Mouse (Mus musculus): ENCODE measurements around the gene Babam2. TPM values are rescaled to one million over a fixed set of nuclear protein-coding genes. Genes with fewer than 3 reads are reported as not detected.

Babam2 gene
- total RNA-seq, 1 experiment = 33.9 TPM

DNA sequence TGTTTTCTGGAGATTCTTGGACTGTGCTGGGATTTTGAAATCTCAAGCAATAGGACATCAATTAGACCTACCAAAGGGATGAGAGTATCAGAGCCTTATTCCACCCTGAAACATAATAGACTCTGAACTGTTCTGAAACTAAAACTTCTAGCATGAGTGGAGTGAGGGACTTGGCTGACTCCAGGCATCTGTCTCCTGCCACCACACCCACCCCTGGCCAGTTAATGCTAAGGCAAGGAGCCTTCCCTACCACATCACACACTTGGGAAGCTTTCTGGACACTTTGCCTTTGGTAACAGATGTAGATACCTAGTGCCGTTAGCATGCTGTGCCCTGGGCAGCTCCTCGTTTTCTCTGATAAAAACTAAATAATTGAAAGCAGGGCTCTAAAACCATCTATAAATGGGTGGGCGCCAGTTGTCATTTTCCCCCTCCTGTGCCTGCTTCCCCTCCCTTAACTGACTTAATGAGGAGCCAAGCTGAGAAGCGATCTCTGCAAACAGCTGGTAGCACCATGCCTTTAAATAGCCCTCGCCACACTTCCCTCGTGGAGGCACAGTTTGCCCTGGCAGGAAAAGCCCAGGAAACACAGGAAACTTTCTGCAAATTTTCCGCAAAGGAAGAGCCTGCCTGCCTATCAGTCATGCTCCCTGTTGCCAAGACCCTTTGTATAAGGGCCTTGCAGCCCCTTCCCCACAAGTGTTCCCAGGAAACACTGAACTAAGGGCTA, 383.2 kb downstream of the Babam2 start:
- no peaks in the 10 kb centered on the region for H3K4me1 ChIP-seq (ENCODE audit: control insufficient read depth in 2 of 2, insufficient read depth in 2 of 2, low read length in 2 of 2, poor library complexity in 1 of 2)
- no peak overlapping the region for H3K4me3 ChIP-seq (ENCODE audit: insufficient read depth in 1 of 2, low read depth in 1 of 2, low read length in 2 of 2, poor library complexity in 1 of 2, severe bottlenecking in 1 of 2)
- no peak for DNase-seq (ENCODE audit: low read depth, low spot score)
- no peaks in the 10 kb centered on the region for H3K9me3 ChIP-seq (ENCODE audit: control insufficient read depth, insufficient read depth, low read depth, low read length)
- in situ Hi-C loops (cut with MboI; ENCODE audit: low sequenced_read_pairs in 2 of 2, unreplicated experiment in 2 of 2) = no loop called here
- H3K27ac ChIP-seq (ENCODE audit: insufficient read depth, low read depth, low read length, poor library complexity, severe bottlenecking) = no peak overlapping the region
- TF ChIP-seq CHD2 (IDR thresholded peaks at IDR 0.05; ENCODE audit: low read depth, low read length) = no peak
- no peak for TF ChIP-seq ZC3H11A (IDR thresholded peaks at IDR 0.05; ENCODE audit: borderline replicate concordance, low read depth, low read length)
- no peak for TF ChIP-seq HCFC1 (IDR thresholded peaks at IDR 0.05; ENCODE audit: borderline replicate concordance, insufficient read depth, low read length)
- TF ChIP-seq MAFK (IDR thresholded peaks at IDR 0.05; ENCODE audit: insufficient read depth, low read depth, low read length) = no peak
- no peak for TF ChIP-seq ZNF384 (IDR thresholded peaks at IDR 0.05; ENCODE audit: low read depth, low read length)
- no peaks in the 10 kb centered on the region; the same call in none of the 2 replicates for H3K36me3 ChIP-seq (ENCODE audit: control insufficient read depth, insufficient read depth, low read length, poor library complexity, severe bottlenecking)
- H3K9ac ChIP-seq (ENCODE audit: insufficient read depth, low read depth, low read length, poor library complexity, severe bottlenecking) = no peak overlapping the region

DNA sequence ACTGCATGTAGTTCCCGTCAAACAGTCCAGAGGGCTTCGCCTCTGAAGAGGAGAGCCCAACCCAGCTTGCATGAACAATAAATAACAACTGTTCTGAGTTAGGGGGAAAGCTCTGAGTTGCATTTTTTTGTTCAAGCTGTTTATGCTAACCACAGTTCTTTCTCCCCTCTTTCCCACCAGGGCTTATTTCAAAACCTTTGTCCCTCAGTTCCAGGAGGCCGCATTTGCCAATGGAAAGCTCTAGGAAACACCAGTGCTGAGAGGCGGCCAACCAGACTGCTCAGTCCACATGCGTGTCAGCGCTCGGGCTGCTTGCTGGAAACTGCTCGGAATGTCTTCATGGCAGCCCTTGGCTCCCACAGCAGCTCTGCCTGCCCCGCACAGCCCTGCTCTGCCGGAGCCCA, 386.9 kb downstream of the Babam2 start:
- TF ChIP-seq CHD2 (IDR thresholded peaks at IDR 0.05; ENCODE audit: low read depth, low read length) (no peak), HCFC1 (IDR thresholded peaks at IDR 0.05; ENCODE audit: borderline replicate concordance, insufficient read depth, low read length) (no peak), ZC3H11A (IDR thresholded peaks at IDR 0.05; ENCODE audit: borderline replicate concordance, low read depth, low read length) (no peak), MAFK (IDR thresholded peaks at IDR 0.05; ENCODE audit: insufficient read depth, low read depth, low read length) (no peak)
- Histone ChIP-seq H3K27ac (ENCODE audit: insufficient read depth, low read depth, low read length, poor library complexity, severe bottlenecking) (no peak overlapping the region), H3K9me3 (ENCODE audit: control insufficient read depth, insufficient read depth, low read depth, low read length) (no peaks in the 10 kb centered on the region), H3K36me3 (ENCODE audit: control insufficient read depth, insufficient read depth, low read length, poor library complexity, severe bottlenecking) (no peaks in the 10 kb centered on the region; the same call in none of the 2 replicates), H3K4me1 (ENCODE audit: control insufficient read depth in 2 of 2, insufficient read depth in 2 of 2, low read length in 2 of 2, poor library complexity in 1 of 2) (no peaks in the 10 kb centered on the region), H3K4me3 (ENCODE audit: insufficient read depth in 1 of 2, low read depth in 1 of 2, low read length in 2 of 2, poor library complexity in 1 of 2, severe bottlenecking in 1 of 2) (no peak overlapping the region), H3K9ac (ENCODE audit: insufficient read depth, low read depth, low read length, poor library complexity, severe bottlenecking) (no peak overlapping the region)
- DNase-seq (ENCODE audit: low read depth, low spot score) = no peak
- in situ Hi-C loops (cut with MboI; ENCODE audit: low sequenced_read_pairs in 2 of 2, unreplicated experiment in 2 of 2) = no loop called here

DNA sequence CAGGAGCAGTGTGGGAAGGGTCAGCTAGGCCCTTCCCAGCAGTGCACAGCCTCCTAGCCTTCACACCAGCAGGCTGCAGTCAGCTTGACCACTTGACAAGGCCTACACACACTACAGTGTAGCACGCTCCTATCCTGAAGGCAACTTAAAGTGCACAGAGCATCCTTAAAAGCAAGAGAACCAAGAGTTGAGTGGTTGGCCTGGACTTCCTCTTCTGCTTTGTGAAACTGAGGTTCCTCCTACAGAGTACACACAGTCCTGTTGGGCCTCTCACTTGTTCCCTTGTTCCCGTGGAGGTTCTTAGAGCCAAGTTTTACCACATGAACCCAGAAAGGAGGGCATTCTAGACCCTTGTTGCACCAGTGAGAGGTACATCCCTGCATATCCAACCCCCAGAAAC, 388.1 kb downstream of the Babam2 start:
- no peak overlapping the region for H3K4me3 ChIP-seq (ENCODE audit: insufficient read depth in 1 of 2, low read depth in 1 of 2, low read length in 2 of 2, poor library complexity in 1 of 2, severe bottlenecking in 1 of 2)
- no peak for DNase-seq (ENCODE audit: low read depth, low spot score)
- H3K9ac ChIP-seq (ENCODE audit: insufficient read depth, low read depth, low read length, poor library complexity, severe bottlenecking) = no peak overlapping the region
- in situ Hi-C loops (cut with MboI; ENCODE audit: low sequenced_read_pairs in 2 of 2, unreplicated experiment in 2 of 2) = no loop called here
- no peaks in the 10 kb centered on the region for H3K9me3 ChIP-seq (ENCODE audit: control insufficient read depth, insufficient read depth, low read depth, low read length)
- H3K27ac ChIP-seq (ENCODE audit: insufficient read depth, low read depth, low read length, poor library complexity, severe bottlenecking) = no peak overlapping the region; the same call in 1 of the 2 replicates
- TF ChIP-seq MAFK (IDR thresholded peaks at IDR 0.05; ENCODE audit: insufficient read depth, low read depth, low read length) = no peak
- TF ChIP-seq ZNF384 (IDR thresholded peaks at IDR 0.05; ENCODE audit: low read depth, low read length) = no peak
- no peak for TF ChIP-seq ZC3H11A (IDR thresholded peaks at IDR 0.05; ENCODE audit: borderline replicate concordance, low read depth, low read length)
- no peak for TF ChIP-seq HCFC1 (IDR thresholded peaks at IDR 0.05; ENCODE audit: borderline replicate concordance, insufficient read depth, low read length)
- no peak for TF ChIP-seq CHD2 (IDR thresholded peaks at IDR 0.05; ENCODE audit: low read depth, low read length)
- no peaks in the 10 kb centered on the region for H3K4me1 ChIP-seq (ENCODE audit: control insufficient read depth in 2 of 2, insufficient read depth in 2 of 2, low read length in 2 of 2, poor library complexity in 1 of 2)
- H3K36me3 ChIP-seq (ENCODE audit: control insufficient read depth, insufficient read depth, low read length, poor library complexity, severe bottlenecking) = no peaks in the 10 kb centered on the region; the same call in none of the 2 replicates

- no peaks in the 10 kb centered on the region; the same call in none of the 2 replicates for H3K36me3 ChIP-seq (ENCODE audit: control insufficient read depth, insufficient read depth, low read length, poor library complexity, severe bottlenecking)
- no peaks in the 10 kb centered on the region for H3K9me3 ChIP-seq (ENCODE audit: control insufficient read depth, insufficient read depth, low read depth, low read length)
- no peak overlapping the region for H3K9ac ChIP-seq (ENCODE audit: insufficient read depth, low read depth, low read length, poor library complexity, severe bottlenecking)
- H3K4me3 ChIP-seq (ENCODE audit: insufficient read depth in 1 of 2, low read depth in 1 of 2, low read length in 2 of 2, poor library complexity in 1 of 2, severe bottlenecking in 1 of 2) = no peak overlapping the region
- H3K4me1 ChIP-seq (ENCODE audit: control insufficient read depth in 2 of 2, insufficient read depth in 2 of 2, low read length in 2 of 2, poor library complexity in 1 of 2) = no peaks in the 10 kb centered on the region
- no peak overlapping the region for H3K27ac ChIP-seq (ENCODE audit: insufficient read depth, low read depth, low read length, poor library complexity, severe bottlenecking)
- in situ Hi-C loops (cut with MboI; ENCODE audit: low sequenced_read_pairs in 2 of 2, unreplicated experiment in 2 of 2) = no loop called here
- TF ChIP-seq HCFC1 (IDR thresholded peaks at IDR 0.05; ENCODE audit: borderline replicate concordance, insufficient read depth, low read length) = no peak
- DNase-seq (ENCODE audit: low read depth, low spot score) = no peak
Observed at GRCm38 (mm10) chr5:32085971-32086370, 388.5 kb downstream of the Babam2 start.

All from ES-E14 (cell line).